Mouse (Mus musculus) bone marrow macrophage, adult 2 months (primary cell): ENCODE measurements around the gene Nsg1. TPM values are rescaled to one million over a fixed set of nuclear protein-coding genes. Genes with fewer than 3 reads are reported as not detected.

Experiments
- H3K27ac ChIP-seq: 2 replicates; pipeline ENCODE4 v1.5.1; 2012; ENCODE audit warnings: low read depth, low read length; ENCODE audit not compliant: insufficient read depth
- H3K4me1 ChIP-seq: 2 replicates; pipeline ENCODE4 v1.6.1; 2012; ENCODE audit warnings: low read length; ENCODE audit not compliant: control insufficient read depth, insufficient read depth
- H3K4me3 ChIP-seq: 2 replicates; pipeline ENCODE4 v1.5.1; 2012; ENCODE audit warnings: mild to moderate bottlenecking, low read length, moderate library complexity; ENCODE audit not compliant: insufficient read depth
- CTCF ChIP-seq: IDR thresholded peaks from 2 replicates; pipeline ENCODE4 v1.5.1; 2012; ENCODE audit warnings: low read depth, mild to moderate bottlenecking, low read length, moderate library complexity
- POLR2A ChIP-seq: IDR thresholded peaks from 2 replicates; pipeline ENCODE4 v1.6.1; 2012; ENCODE audit warnings: mild to moderate bottlenecking, low read depth, low read length, borderline replicate concordance
- polyA plus RNA-seq: library from polyadenylated mRNA; stranded (reverse); fragments of >200 nt; gene quantifications from 2 replicates; pipeline ENCODE4 v1.2.4, GENCODE M21; 2012; ENCODE audit not compliant: missing spikeins, insufficient read depth, insufficient read length

Nsg1 gene
- polyA plus RNA-seq, 1 experiment, result not detected

DNA sequence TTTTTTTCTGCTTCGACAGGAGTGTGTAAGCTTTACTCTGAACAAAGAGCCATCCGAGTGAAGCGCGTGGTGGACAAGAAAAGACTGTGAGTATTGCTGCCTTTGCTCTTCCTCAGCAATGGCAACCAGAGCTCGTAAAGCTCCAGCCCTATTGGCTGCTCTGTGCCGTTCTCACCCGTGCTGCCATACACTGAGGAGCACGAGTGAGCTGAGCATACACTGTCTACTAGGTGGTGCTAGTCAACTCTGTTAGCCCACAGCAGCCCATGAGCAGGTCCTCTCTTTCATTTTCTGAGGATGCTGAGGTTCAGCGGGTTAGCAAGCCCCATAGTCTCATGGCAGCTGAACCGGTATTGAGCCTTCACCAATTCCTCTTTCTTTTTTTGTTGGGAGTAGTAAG is 52.9 kb downstream of the Nsg1 start:
- TF ChIP-seq CTCF (no peak), POLR2A (no peak)
- Histone ChIP-seq H3K4me3 (no peak overlapping the region), H3K27ac (no peak overlapping the region), H3K4me1 (no peaks in the 10 kb centered on the region)

DNA sequence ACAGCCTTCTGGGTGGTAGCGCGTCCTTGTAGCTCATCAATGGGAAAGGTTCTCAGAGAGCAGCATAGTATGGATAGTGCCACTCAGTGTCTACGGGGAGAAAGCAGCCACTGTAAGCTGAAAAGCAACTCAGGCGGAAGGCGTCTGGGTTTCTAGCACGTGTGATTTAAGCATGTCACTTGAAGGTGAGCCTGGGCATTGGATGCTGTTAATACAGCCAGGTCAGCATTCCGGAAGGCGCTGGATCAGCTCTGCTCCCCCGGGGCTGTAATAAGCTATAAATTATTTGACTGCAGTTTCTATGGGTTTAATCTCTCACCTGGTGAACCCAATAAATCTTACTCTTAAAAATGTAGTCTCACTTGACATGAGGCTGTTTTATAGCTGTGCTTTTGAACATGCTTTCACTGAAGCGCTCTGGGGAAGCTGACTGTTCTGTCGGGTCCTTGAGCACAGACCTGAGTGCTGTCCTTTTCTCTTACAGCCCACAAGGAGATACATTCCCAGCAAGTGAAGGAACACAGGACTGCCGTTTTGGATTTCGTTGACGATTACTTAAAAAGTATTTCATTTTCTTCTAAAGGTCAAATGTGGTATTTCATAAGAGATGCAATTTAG is 53.5 kb downstream of the Nsg1 start:
- H3K4me3 ChIP-seq, result no peak overlapping the region
- TF ChIP-seq POLR2A, result no peak
- no peak for TF ChIP-seq CTCF
- no peaks in the 10 kb centered on the region for H3K4me1 ChIP-seq
- no peak overlapping the region for H3K27ac ChIP-seq

GRCm38 (mm10) chr5:38102945-38103344 is 56.8 kb downstream of the Nsg1 start:
- H3K4me3 ChIP-seq, result no peak overlapping the region
- no peak overlapping the region for H3K27ac ChIP-seq
- H3K4me1 ChIP-seq, result no peaks in the 10 kb centered on the region
- TF ChIP-seq POLR2A (no peak), CTCF (no peak)

GRCm38 (mm10) chr5:38099139-38099676 is 60.5 kb downstream of the Nsg1 start:
- H3K27ac ChIP-seq, result no peak overlapping the region

GRCm38 (mm10) chr5:38097501-38098093 is 62.1 kb downstream of the Nsg1 start:
- Histone ChIP-seq H3K27ac (no peak overlapping the region), H3K4me1 (peaks cover under 1% of the 10 kb centered on the region), H3K4me3 (no peak overlapping the region)
- TF ChIP-seq CTCF (no peak), POLR2A (no peak)

More at GRCm38 (mm10) chr5:38099139-38099676, 60.5 kb downstream of the Nsg1 start:
- Histone ChIP-seq H3K4me1 (no peaks in the 10 kb centered on the region), H3K4me3 (no peak overlapping the region)
- TF ChIP-seq CTCF, result no peak

- no peak for TF ChIP-seq CTCF
- no peak for TF ChIP-seq POLR2A
Observed at GRCm38 (mm10) chr5:38094331-38094730, 65.4 kb downstream of the Nsg1 start.

GRCm38 (mm10) chr5:38091966-38092304 is 67.8 kb downstream of the Nsg1 start:
- TF ChIP-seq POLR2A (no peak), CTCF (no peak)
- Histone ChIP-seq H3K4me1 (peaks cover 14% of the 10 kb centered on the region), H3K4me3 (no peak overlapping the region), H3K27ac (no peak overlapping the region; the same call in 1 of the 2 replicates)

More at GRCm38 (mm10) chr5:38094331-38094730, 65.4 kb downstream of the Nsg1 start:
- no peak overlapping the region for H3K4me3 ChIP-seq
- H3K4me1 ChIP-seq, result peaks cover 14% of the 10 kb centered on the region
- H3K27ac ChIP-seq, result no peak overlapping the region

DNA sequence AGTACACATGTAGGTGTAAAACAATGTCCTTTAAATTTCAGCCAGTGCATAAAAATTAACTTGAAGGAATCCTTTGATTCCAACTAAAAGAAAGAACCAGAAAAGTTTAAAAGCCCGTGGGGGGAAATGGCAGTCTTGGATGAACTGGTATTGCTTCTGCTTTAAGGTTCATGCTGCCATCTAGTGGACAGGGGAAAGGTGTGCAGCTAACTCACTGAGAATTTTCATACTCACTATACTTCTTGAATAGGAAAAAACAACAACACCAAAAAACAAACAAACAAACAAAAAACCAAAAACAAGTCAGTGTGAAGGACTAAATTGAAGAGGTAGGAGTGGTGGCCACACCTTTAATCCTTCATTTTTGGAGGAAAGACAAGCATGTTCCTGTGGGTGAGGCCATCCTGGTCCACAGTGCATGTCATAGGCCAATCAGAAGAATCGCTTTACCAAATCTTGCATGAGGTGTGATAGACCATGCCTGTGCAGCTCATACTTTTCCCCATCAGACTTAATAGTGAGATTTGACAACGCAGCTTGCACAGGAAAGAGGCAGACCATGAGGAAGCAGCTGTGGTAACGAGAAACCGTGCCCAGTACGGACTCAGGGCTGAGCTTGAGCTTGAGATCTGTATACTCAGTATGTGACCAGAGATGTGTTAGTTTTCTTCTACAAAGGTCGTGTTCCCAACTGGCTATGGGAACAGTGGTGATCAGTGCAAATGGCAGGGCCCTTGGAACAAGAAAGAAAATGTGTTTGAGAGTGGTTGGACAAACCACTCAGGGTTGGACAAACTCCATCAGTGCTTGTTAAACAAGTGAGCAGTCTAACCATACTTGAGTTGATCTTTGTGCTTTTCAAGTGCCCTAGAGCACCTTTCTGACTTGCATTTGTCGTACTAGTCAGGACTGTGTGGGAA is 68.4 kb downstream of the Nsg1 start:
- Histone ChIP-seq H3K4me1 (peaks cover 14% of the 10 kb centered on the region), H3K4me3 (no peak overlapping the region), H3K27ac (no peak overlapping the region)
- TF ChIP-seq CTCF, result no peak

- TF ChIP-seq CTCF (no peak), POLR2A (no peak)
- Histone ChIP-seq H3K4me1 (peaks cover 14% of the 10 kb centered on the region), H3K27ac (no peak overlapping the region)
Observed at GRCm38 (mm10) chr5:38090581-38090980, 69.1 kb downstream of the Nsg1 start.

DNA sequence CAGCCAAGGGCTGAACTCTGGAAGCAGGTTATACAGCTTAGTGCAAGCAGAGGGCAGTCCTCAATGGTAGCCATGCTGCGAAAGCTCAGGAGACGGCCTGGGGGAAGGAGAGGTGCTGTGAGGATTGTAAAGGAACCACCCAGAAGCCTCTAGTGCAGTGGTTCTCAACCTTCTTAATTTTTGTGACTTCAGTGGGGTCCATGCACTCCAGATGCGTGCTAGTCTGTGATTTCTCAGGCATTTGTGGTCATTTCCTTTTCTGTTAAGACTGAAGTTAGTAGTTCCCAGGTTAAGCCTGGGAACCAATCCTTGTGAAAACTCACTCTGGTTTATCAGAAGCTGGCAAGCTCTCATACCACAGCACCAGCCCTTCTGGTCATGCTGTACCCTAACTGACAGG is 69.6 kb downstream of the Nsg1 start:
- H3K4me1 ChIP-seq, result peaks cover 14% of the 10 kb centered on the region
- no peak overlapping the region for H3K4me3 ChIP-seq
- TF ChIP-seq POLR2A, result no peak
- no peak for TF ChIP-seq CTCF
- no peak overlapping the region for H3K27ac ChIP-seq

More at GRCm38 (mm10) chr5:38090581-38090980, 69.1 kb downstream of the Nsg1 start:
- no peak overlapping the region for H3K4me3 ChIP-seq

Other genes with a start within 250 kb of the Nsg1 start
- 21.1 and 26.4 TPM in 2 replicates for gene Stx18, start 121.2 kb downstream of the Nsg1 start, polyA plus RNA-seq
- gene Zbtb49, start 60.5 kb upstream of the Nsg1 start, polyA plus RNA-seq, result 5.6 and 7.1 TPM in 2 replicates
- 19.2 and 19.7 TPM in 2 replicates for gene Lyar, start 60.6 kb upstream of the Nsg1 start, polyA plus RNA-seq
- gene Tmem128, start 100.3 kb upstream of the Nsg1 start, polyA plus RNA-seq, result 40.3 and 45.2 TPM in 2 replicates
- not detected in 2 replicates for gene Otop1, start 116.1 kb upstream of the Nsg1 start, polyA plus RNA-seq
- gene Drd5, start 159.5 kb upstream of the Nsg1 start, polyA plus RNA-seq, result not detected in 2 replicates